In genomic region chr3:80608467-80608866, GRCm38 (mm10) we compare ENCODE assay signal across 15 mouse cellular contexts.
A peak's percentile ranks its signal among the peaks of the same experiment; 100 is the strongest.
DNase-seq lines count a peak whose midpoint lies in the region; ATAC-seq lines count a peak whose summit lies in the region.
"Had no signal": no experiment of that assay in that cellular context is flagged by ENCODE, and none has a peak within 500 bp of the region (broad histone marks: within the 10 kb centered on the region; RNA-seq: fewer than 3 reads in every experiment).

No protein-coding gene starts in this region.

- DNase-seq in left cerebral cortex, postnatal 14 days (ENCODE audit: low spot score in 2 of 2) = peak; percentile 9 to 10
- no peak for DNase-seq in left cerebral cortex, postnatal 36 days (ENCODE audit: low spot score in 2 of 2)
- peak; percentile 40 for DNase-seq in brain, adult 2 months (ENCODE audit: low read depth, low spot score)
- DNase-seq in embryo, embryonic 11.5 days (ENCODE audit: low read depth, low spot score) = peak; percentile 5
- peak; percentile 33 for DNase-seq in layer of hippocampus, adult 9-11 months
- no peak for DNase-seq in adrenal gland, postnatal 10 days
- DNase-seq: heart, postnatal 10 days; kidney, postnatal 14 days; lung, adult 18-20 months; lung, postnatal 4 days; thymus, postnatal 4 days had no signal

- intact Hi-C loops in left cerebral cortex, postnatal 14 days (cut with DNase I) = no loop called here
- intact Hi-C loops in left cerebral cortex, postnatal 36 days (cut with DNase I) = no loop called here

- ATAC-seq in activated CD4-positive, CD25-positive, alpha-beta regulatory T cell, adult 4 months = no peak
- no peak for ATAC-seq in megakaryocyte progenitor cell, adult 5-6 weeks (replicated peaks; ENCODE audit: poor library complexity)
- ATAC-seq: CD4-positive, CD25-positive, alpha-beta regulatory T cell, adult 4 months; intestine, postnatal 0 days had no signal

Comparison
In these comparisons a context has a peak if more than half of its experiments do, and no peak if none do; other contexts are left out.
1. DNase-seq: peak in left cerebral cortex, postnatal 14 days (2 of 2), brain, adult 2 months (single experiment), embryo, embryonic 11.5 days (single experiment) and layer of hippocampus, adult 9-11 months (single experiment); none in left cerebral cortex, postnatal 36 days (0 of 2) and adrenal gland, postnatal 10 days (single experiment).